In the genomic region with DNA sequence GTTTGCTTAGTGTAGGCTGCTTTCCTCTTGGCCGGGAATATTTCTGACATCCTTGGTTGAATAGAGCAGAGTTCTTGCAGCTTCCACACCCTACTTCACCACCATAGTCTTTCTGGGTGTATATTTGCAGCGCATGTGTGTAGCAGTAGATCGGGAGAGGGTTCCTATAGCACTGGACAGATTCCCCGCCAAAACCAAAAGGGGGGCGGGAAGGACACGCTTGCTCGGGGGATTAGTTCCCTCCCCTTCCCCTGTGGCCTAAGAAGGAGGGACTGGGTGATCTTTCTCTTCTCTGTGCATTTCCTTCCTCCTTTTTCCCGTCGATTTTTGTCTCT, we compare ENCODE assay signal across 8 mouse cellular contexts. TPM values are rescaled to one million over a fixed set of nuclear protein-coding genes. Genes with fewer than 3 reads are reported as not detected.
A peak's percentile ranks its signal among the peaks of the same experiment; 100 is the strongest.
DNase-seq lines count a peak whose midpoint lies in the region; ATAC-seq and TF ChIP-seq lines count a peak whose summit lies in the region.

No protein-coding gene starts in this region.

- H3K27me3 ChIP-seq in heart, embryonic 15.5 days: peaks cover 93% of the 10 kb centered on the region

- H3K27ac ChIP-seq in ES-E14 (ENCODE audit: insufficient read depth, low read depth, low read length, poor library complexity, severe bottlenecking): no peak overlapping the region
- no peak overlapping the region for H3K27ac ChIP-seq in heart, embryonic 15.5 days

- no peak overlapping the region for H3K9ac ChIP-seq in ES-E14 (ENCODE audit: insufficient read depth, low read depth, low read length, poor library complexity, severe bottlenecking)
- no peak overlapping the region; the same call in 1 of the 2 replicates for H3K9ac ChIP-seq in heart, embryonic 15.5 days

- H3K4me1 ChIP-seq in ES-E14 (ENCODE audit: control insufficient read depth in 2 of 2, insufficient read depth in 2 of 2, low read length in 2 of 2, poor library complexity in 1 of 2): peaks cover 0 to 16% of the 10 kb centered on the region in 2 experiments; a peak in 2 of 4 replicates
- peaks cover 19% of the 10 kb centered on the region for H3K4me1 ChIP-seq in heart, embryonic 15.5 days (replicated peaks)

- H3K4me2 ChIP-seq in heart, embryonic 15.5 days: peak overlapping the region; percentile 96

- no peaks in the 10 kb centered on the region for H3K9me3 ChIP-seq in ES-E14 (ENCODE audit: control insufficient read depth, insufficient read depth, low read depth, low read length)
- H3K9me3 ChIP-seq in heart, embryonic 15.5 days (replicated peaks): no peaks in the 10 kb centered on the region

- WGBS in heart, embryonic 15.5 days: 4% methylated on average over 9 of the region's 9 CpGs

- ATAC-seq in heart, embryonic 15.5 days (replicated peaks; ENCODE audit: insufficient number of reproducible peaks, insufficient read depth, low FRiP score, low read depth): peak; percentile 16; the same call in 1 of the 2 replicates

- H3K4me3 ChIP-seq in ES-E14 (ENCODE audit: insufficient read depth in 1 of 2, low read depth in 1 of 2, low read length in 2 of 2, poor library complexity in 1 of 2, severe bottlenecking in 1 of 2): peak overlapping the region; percentile 45 to 53; a peak in 2 of 4 replicates
- H3K4me3 ChIP-seq in heart, embryonic 15.5 days: peak overlapping the region; percentile 59

- in situ Hi-C loops in ES-E14 (cut with MboI; ENCODE audit: low sequenced_read_pairs in 2 of 2, unreplicated experiment in 2 of 2): loop anchor here (10.0 to 25.0 kb wide), 2 partner anchors 398 to 875 kb away; a partner anchor contains a TSS

- H3K36me3 ChIP-seq in ES-E14 (ENCODE audit: control insufficient read depth, insufficient read depth, low read length, poor library complexity, severe bottlenecking): no peaks in the 10 kb centered on the region
- no peaks in the 10 kb centered on the region for H3K36me3 ChIP-seq in heart, embryonic 15.5 days

- DNase-seq in 416B (ENCODE audit: low read depth) (peak; percentile 92), ES-E14 (ENCODE audit: low read depth, low spot score) (no peak)
- DNase-seq in lung, postnatal 10 days: peak; percentile 13
- DNase-seq in ovary, adult 18-20 months (ENCODE audit: low spot score): no peak
- DNase-seq in right cerebral cortex, postnatal 25 days: no peak
- DNase-seq in urinary bladder, postnatal 14 days (ENCODE audit: low spot score): no peak
- no peak for DNase-seq in T-cell, adult 2 months (ENCODE audit: low spot score)

TF ChIP-seq in ES-E14, 5 proteins besides CTCF, POLR2A, EP300 and RAD21:
- TF ChIP-seq HCFC1 (IDR thresholded peaks at IDR 0.05; ENCODE audit: borderline replicate concordance, insufficient read depth, low read length) (no peak), MAFK (IDR thresholded peaks at IDR 0.05; ENCODE audit: insufficient read depth, low read depth, low read length) (no peak), ZNF384 (IDR thresholded peaks at IDR 0.05; ENCODE audit: low read depth, low read length) (no peak), CHD2 (IDR thresholded peaks at IDR 0.05; ENCODE audit: low read depth, low read length) (no peak), ZC3H11A (IDR thresholded peaks at IDR 0.05; ENCODE audit: borderline replicate concordance, low read depth, low read length) (no peak)
TF ChIP-seq in ES-E14: peak in this region for 0.

RNA-seq across cellular contexts. Expression of a gene that starts 6.3 kb away (rescaled TPM):
- total RNA-seq in ES-E14 (2012; rRNA removed): 0.40 and 0.42 TPM in 2 replicates
- polyA plus RNA-seq in heart, embryonic 15.5 days (2015; fragmentation: Nextera tagmentation; extraction: Ambion mirVana): 1.1 and 1.5 TPM in 2 replicates

RNA-seq across cellular contexts. Expression of a gene that starts 26.0 kb away (rescaled TPM):
- 1.1 and 1.2 TPM in 2 replicates for total RNA-seq in ES-E14 (2012; rRNA removed)
- 3.3 and 4.7 TPM in 2 replicates for polyA plus RNA-seq in heart, embryonic 15.5 days (2015; fragmentation: Nextera tagmentation; extraction: Ambion mirVana)

Comparison
In these comparisons a context has a peak if more than half of its experiments do, and no peak if none do; other contexts are left out.
1. DNase-seq: peak in 416B (single experiment) and lung, postnatal 10 days (single experiment); none in ES-E14 (single experiment), ovary, adult 18-20 months (single experiment), right cerebral cortex, postnatal 25 days (single experiment), urinary bladder, postnatal 14 days (single experiment) and T-cell, adult 2 months (single experiment).